Mouse (Mus musculus) cerebellum, postnatal 36 days (tissue): ENCODE measurements around the gene Hsd17b12.

Experiments used
- DNase-seq, 2 experiments: peaks; one replicate each; pipeline ENCODE4 v3.0.0; 2021 to 2022; ENCODE audit warnings: mixed read lengths in 2 of 2

The Hsd17b12 gene

GRCm38 (mm10) chr2:94157592-94158519 lies at the start of gene Hsd17b12:
TSS of gene Hsd17b12 (minus strand) at chr2:94157964.
- peak; percentile 99 for DNase-seq

- no peak for DNase-seq
Measured at GRCm38 (mm10) chr2:94184906-94185305, 27.1 kb upstream of the Hsd17b12 start.

- DNase-seq: no peak
Measured at GRCm38 (mm10) chr2:94184142-94184541, 26.4 kb upstream of the Hsd17b12 start.

- no peak for DNase-seq
Measured at GRCm38 (mm10) chr2:94179030-94179407, 21.3 kb upstream of the Hsd17b12 start.

- DNase-seq: peak; percentile 88 to 92
Measured at GRCm38 (mm10) chr2:94178321-94179029, 20.7 kb upstream of the Hsd17b12 start.

GRCm38 (mm10) chr2:94177294-94177693 lies 19.5 kb upstream of the Hsd17b12 start:
- no peak for DNase-seq

- DNase-seq: no peak
Measured at GRCm38 (mm10) chr2:94176381-94176780, 18.6 kb upstream of the Hsd17b12 start.

- DNase-seq: no peak
Measured at GRCm38 (mm10) chr2:94173549-94173948, 15.8 kb upstream of the Hsd17b12 start.

- DNase-seq: no peak
Measured at GRCm38 (mm10) chr2:94163207-94163606, 5.4 kb upstream of the Hsd17b12 start.

GRCm38 (mm10) chr2:94162141-94162540 lies 4.4 kb upstream of the Hsd17b12 start:
- DNase-seq: no peak

GRCm38 (mm10) chr2:94158520-94158884 lies 738 bp upstream of the Hsd17b12 start:
- no peak for DNase-seq

- DNase-seq: no peak
Measured at GRCm38 (mm10) chr2:94157051-94157450, 713 bp downstream of the Hsd17b12 start.

GRCm38 (mm10) chr2:94145146-94145542 lies 12.6 kb downstream of the Hsd17b12 start:
- DNase-seq: no peak

GRCm38 (mm10) chr2:94144520-94145145 lies 13.1 kb downstream of the Hsd17b12 start:
- DNase-seq: no peak

GRCm38 (mm10) chr2:94141293-94141692 lies 16.5 kb downstream of the Hsd17b12 start:
- no peak for DNase-seq

- DNase-seq: no peak
Measured at GRCm38 (mm10) chr2:94138469-94139390, 19.0 kb downstream of the Hsd17b12 start.

GRCm38 (mm10) chr2:94136837-94137236 lies 20.9 kb downstream of the Hsd17b12 start:
- DNase-seq: no peak

- DNase-seq: no peak
Measured at GRCm38 (mm10) chr2:94128496-94128895, 29.3 kb downstream of the Hsd17b12 start.

- DNase-seq: peak; percentile 4 to 40
Measured at GRCm38 (mm10) chr2:94122182-94123041, 35.4 kb downstream of the Hsd17b12 start.

GRCm38 (mm10) chr2:94103758-94104157 lies 54.0 kb downstream of the Hsd17b12 start:
- no peak for DNase-seq

GRCm38 (mm10) chr2:94089901-94090300 lies 67.9 kb downstream of the Hsd17b12 start:
- no peak for DNase-seq
